Mouse (Mus musculus): ENCODE data around the gene BC051142. TPM values are rescaled to one million over a fixed set of nuclear protein-coding genes. Genes with fewer than 3 reads are reported as not detected.

Gene BC051142
- polyA plus RNA-seq, 1 experiment, result not detected

GRCm38 (mm10) chr17:34363676-34364310 is 34.8 kb upstream of the BC051142 start:
- Histone ChIP-seq H3ac (ENCODE audit: control insufficient read depth, insufficient read length, low read depth) (no peak overlapping the region), H3K4me3 (ENCODE audit: insufficient read depth, poor library complexity, severe bottlenecking) (no peak overlapping the region), H3K27me3 (ENCODE audit: control insufficient read depth, insufficient read depth, insufficient read length) (peaks cover 6% of the 10 kb centered on the region), H3K79me3 (ENCODE audit: low read depth) (no peaks in the 10 kb centered on the region), H3K36me3 (ENCODE audit: control insufficient read depth, insufficient read depth) (no peaks in the 10 kb centered on the region), H3K79me2 (ENCODE audit: control insufficient read depth, insufficient read depth) (no peaks in the 10 kb centered on the region)
- TF ChIP-seq MAX (IDR thresholded peaks at IDR 0.05), result no peak

- Histone ChIP-seq H3K79me3 (ENCODE audit: low read depth) (no peaks in the 10 kb centered on the region), H3ac (ENCODE audit: control insufficient read depth, insufficient read length, low read depth) (no peak overlapping the region), H3K36me3 (ENCODE audit: control insufficient read depth, insufficient read depth) (no peaks in the 10 kb centered on the region), H3K4me3 (ENCODE audit: insufficient read depth, poor library complexity, severe bottlenecking) (no peak overlapping the region), H3K27me3 (ENCODE audit: control insufficient read depth, insufficient read depth, insufficient read length) (peaks cover 6% of the 10 kb centered on the region), H3K79me2 (ENCODE audit: control insufficient read depth, insufficient read depth) (no peaks in the 10 kb centered on the region)
- no peak for TF ChIP-seq MAX (IDR thresholded peaks at IDR 0.05)
- no peak for TF ChIP-seq USF1 (IDR thresholded peaks at IDR 0.05; ENCODE audit: low read depth)
- no peak for TF ChIP-seq CEBPB (IDR thresholded peaks at IDR 0.05; ENCODE audit: low read depth)
- no peak for TF ChIP-seq CTCF (IDR thresholded peaks at IDR 0.05; ENCODE audit: control insufficient read depth, insufficient read depth, insufficient read length)
- no peak for TF ChIP-seq MYOD1 (IDR thresholded peaks at IDR 0.05; ENCODE audit: control insufficient read depth, insufficient read length, low read depth)
- no peak for TF ChIP-seq FOSL1 (IDR thresholded peaks at IDR 0.05; ENCODE audit: insufficient read depth, low read length, poor library complexity, severe bottlenecking)
- no peak for TF ChIP-seq MYOG (IDR thresholded peaks at IDR 0.05; ENCODE audit: control insufficient read depth, extremely low read depth, insufficient read length)
Observed at GRCm38 (mm10) chr17:34365031-34365430, 33.6 kb upstream of the BC051142 start.

- no peaks in the 10 kb centered on the region for H3K79me2 ChIP-seq (ENCODE audit: control insufficient read depth, insufficient read depth)
- H3ac ChIP-seq (ENCODE audit: control insufficient read depth, insufficient read length, low read depth), result no peak overlapping the region
- H3K4me3 ChIP-seq (ENCODE audit: insufficient read depth, poor library complexity, severe bottlenecking), result no peak overlapping the region
- H3K27me3 ChIP-seq (ENCODE audit: control insufficient read depth, insufficient read depth, insufficient read length), result no peaks in the 10 kb centered on the region
- no peaks in the 10 kb centered on the region for H3K79me3 ChIP-seq (ENCODE audit: low read depth)
- TF ChIP-seq FOSL1 (IDR thresholded peaks at IDR 0.05; ENCODE audit: insufficient read depth, low read length, poor library complexity, severe bottlenecking) (no peak), MAX (IDR thresholded peaks at IDR 0.05) (no peak), CTCF (IDR thresholded peaks at IDR 0.05; ENCODE audit: control insufficient read depth, insufficient read depth, insufficient read length) (no peak), MYOG (IDR thresholded peaks at IDR 0.05; ENCODE audit: control insufficient read depth, extremely low read depth, insufficient read length) (no peak), USF1 (IDR thresholded peaks at IDR 0.05; ENCODE audit: low read depth) (no peak), CEBPB (IDR thresholded peaks at IDR 0.05; ENCODE audit: low read depth) (no peak), MYOD1 (IDR thresholded peaks at IDR 0.05; ENCODE audit: control insufficient read depth, insufficient read length, low read depth) (no peak)
- H3K36me3 ChIP-seq (ENCODE audit: control insufficient read depth, insufficient read depth), result no peaks in the 10 kb centered on the region
Observed at GRCm38 (mm10) chr17:34370563-34370962, 28.1 kb upstream of the BC051142 start.

- Histone ChIP-seq H3K79me2 (ENCODE audit: control insufficient read depth, insufficient read depth) (no peaks in the 10 kb centered on the region), H3K36me3 (ENCODE audit: control insufficient read depth, insufficient read depth) (no peaks in the 10 kb centered on the region), H3K27me3 (ENCODE audit: control insufficient read depth, insufficient read depth, insufficient read length) (no peaks in the 10 kb centered on the region), H3K4me3 (ENCODE audit: insufficient read depth, poor library complexity, severe bottlenecking) (no peak overlapping the region), H3ac (ENCODE audit: control insufficient read depth, insufficient read length, low read depth) (no peak overlapping the region), H3K79me3 (ENCODE audit: low read depth) (no peaks in the 10 kb centered on the region)
- no peak for TF ChIP-seq MYOD1 (IDR thresholded peaks at IDR 0.05; ENCODE audit: control insufficient read depth, insufficient read length, low read depth)
- TF ChIP-seq FOSL1 (IDR thresholded peaks at IDR 0.05; ENCODE audit: insufficient read depth, low read length, poor library complexity, severe bottlenecking), result no peak
Observed at GRCm38 (mm10) chr17:34373055-34373709, 25.4 kb upstream of the BC051142 start.

- Histone ChIP-seq H3K79me3 (ENCODE audit: low read depth) (no peaks in the 10 kb centered on the region), H3K36me3 (ENCODE audit: control insufficient read depth, insufficient read depth) (no peaks in the 10 kb centered on the region), H3K4me3 (ENCODE audit: insufficient read depth, poor library complexity, severe bottlenecking) (no peak within 1 kb of the TSS), H3K79me2 (ENCODE audit: control insufficient read depth, insufficient read depth) (no peaks in the 10 kb centered on the region), H3K27me3 (ENCODE audit: control insufficient read depth, insufficient read depth, insufficient read length) (no peaks in the 10 kb centered on the region), H3ac (ENCODE audit: control insufficient read depth, insufficient read length, low read depth) (no peak within 1 kb of the TSS)
- TF ChIP-seq MYOG (IDR thresholded peaks at IDR 0.05; ENCODE audit: control insufficient read depth, extremely low read depth, insufficient read length), result no peak
- no peak for TF ChIP-seq CEBPB (IDR thresholded peaks at IDR 0.05; ENCODE audit: low read depth)
- TF ChIP-seq USF1 (IDR thresholded peaks at IDR 0.05; ENCODE audit: low read depth), result no peak
- no peak for TF ChIP-seq MAX (IDR thresholded peaks at IDR 0.05)
- TF ChIP-seq FOSL1 (IDR thresholded peaks at IDR 0.05; ENCODE audit: insufficient read depth, low read length, poor library complexity, severe bottlenecking), result no peak
- no peak for TF ChIP-seq CTCF (IDR thresholded peaks at IDR 0.05; ENCODE audit: control insufficient read depth, insufficient read depth, insufficient read length)
Observed at GRCm38 (mm10) chr17:34376847-34377246, 21.8 kb upstream of the BC051142 start, which contains the start of gene Btnl1. Btnl1 (plus strand) TSS chr17:34377132.
